Mouse (Mus musculus): ENCODE results near the gene Impg2. TPM values are rescaled to one million over a fixed set of nuclear protein-coding genes. Genes with fewer than 3 reads are reported as not detected.

Gene Impg2
- total RNA-seq, 2 experiments from 2014 or later = 0.45 to 0.79 TPM

- intact Hi-C loops (cut with DNase I) = no loop called here
- no peak for DNase-seq
These were observed 94.1 kb downstream of the Impg2 start for GRCm38 (mm10) chr16:56298248-56298647.

GRCm38 (mm10) chr16:56298836-56299235, 94.7 kb downstream of the Impg2 start:
- DNase-seq = peak; percentile 9 to 18
- intact Hi-C loops (cut with DNase I) = no loop called here

- intact Hi-C loops (cut with DNase I) = no loop called here
- DNase-seq = no peak
These were observed 98.9 kb downstream of the Impg2 start for GRCm38 (mm10) chr16:56302996-56303395.

- intact Hi-C loops (cut with DNase I) = no loop called here
These were observed 100.1 kb downstream of the Impg2 start for GRCm38 (mm10) chr16:56304167-56304566.

GRCm38 (mm10) chr16:56307575-56307974, 103.5 kb downstream of the Impg2 start:
- intact Hi-C loops (cut with DNase I) = no loop called here
- no peak for DNase-seq

More at GRCm38 (mm10) chr16:56304167-56304566, 100.1 kb downstream of the Impg2 start:
- DNase-seq = no peak

GRCm38 (mm10) chr16:56311291-56311690, 107.2 kb downstream of the Impg2 start:
- intact Hi-C loops (cut with DNase I) = loop anchor here (1.0 to 10.0 kb wide), 3 partner anchors 194 to 611 kb away; no protein-coding TSS in a partner anchor
- DNase-seq = peak; percentile 19 to 35

Other genes with a start within 250 kb of the Impg2 start
- gene Rpl24, start 238.0 kb upstream of the Impg2 start, total RNA-seq (2021) = 100 to 1,000 TPM; 671 to 687 TPM
- 1 to 10 TPM; 9.0 to 9.6 TPM for gene Zbtb11, start 230.4 kb upstream of the Impg2 start, total RNA-seq (2021)
- gene Pcnp, start 174.6 kb upstream of the Impg2 start, total RNA-seq (2021) = 10 to 100 TPM; 63.5 to 65.0 TPM
- gene Trmt10c, start 166.5 kb upstream of the Impg2 start, total RNA-seq (2021) = 10 to 100 TPM; 11.7 to 12.5 TPM
- gene Senp7, start 156.0 kb upstream of the Impg2 start, total RNA-seq (2021) = 10 to 100 TPM; 19.8 to 21.6 TPM